Mouse (Mus musculus) Muller cell, postnatal 12 days (primary cell): ENCODE results near the gene Sae1.
A peak's percentile ranks its signal among the peaks of the same experiment; 100 is the strongest.

Experiments
- DNase-seq: peaks from one replicate; pipeline ENCODE4 v3.0.0-alpha.2; 2015; ENCODE audit errors: inconsistent ontology term

The Sae1 gene

GRCm38 (mm10) chr7:16357602-16358001, 30.0 kb downstream of the Sae1 start:
- peak; percentile 35 for DNase-seq

GRCm38 (mm10) chr7:16355854-16356594, 31.6 kb downstream of the Sae1 start:
- DNase-seq, result no peak

- DNase-seq, result no peak
Observed at GRCm38 (mm10) chr7:16349999-16350398, 37.6 kb downstream of the Sae1 start.

GRCm38 (mm10) chr7:16345297-16345696, 42.3 kb downstream of the Sae1 start:
- no peak for DNase-seq

GRCm38 (mm10) chr7:16344598-16344997, 43.0 kb downstream of the Sae1 start:
- no peak for DNase-seq

GRCm38 (mm10) chr7:16337733-16338132, 49.9 kb downstream of the Sae1 start:
- no peak for DNase-seq

- no peak for DNase-seq
Observed at GRCm38 (mm10) chr7:16329146-16329545, 58.5 kb downstream of the Sae1 start.

DNA sequence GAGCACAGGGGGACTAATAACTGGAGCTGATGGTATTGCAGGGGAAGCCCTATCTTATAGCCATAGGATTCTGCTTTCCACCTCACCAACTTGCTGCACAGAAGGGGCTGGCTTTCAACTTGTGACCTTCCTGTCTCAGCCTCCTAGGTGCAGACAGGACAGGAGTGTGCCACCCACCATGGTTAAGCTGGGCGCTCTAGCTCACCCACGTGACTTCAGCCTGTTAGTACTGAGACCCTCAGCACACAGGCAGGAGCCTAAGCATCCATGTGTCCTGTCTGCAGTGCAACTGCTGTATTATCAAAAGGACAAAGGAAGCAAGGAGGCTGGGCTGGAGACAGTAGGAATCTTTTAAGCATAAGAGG, 61.0 kb downstream of the Sae1 start:
- DNase-seq, result no peak

GRCm38 (mm10) chr7:16325920-16326606, 61.5 kb downstream of the Sae1 start:
- DNase-seq, result peak; percentile 85

- DNase-seq, result no peak
Observed at GRCm38 (mm10) chr7:16324661-16325060, 62.9 kb downstream of the Sae1 start.

GRCm38 (mm10) chr7:16320479-16320878, 67.1 kb downstream of the Sae1 start:
- no peak for DNase-seq

DNA sequence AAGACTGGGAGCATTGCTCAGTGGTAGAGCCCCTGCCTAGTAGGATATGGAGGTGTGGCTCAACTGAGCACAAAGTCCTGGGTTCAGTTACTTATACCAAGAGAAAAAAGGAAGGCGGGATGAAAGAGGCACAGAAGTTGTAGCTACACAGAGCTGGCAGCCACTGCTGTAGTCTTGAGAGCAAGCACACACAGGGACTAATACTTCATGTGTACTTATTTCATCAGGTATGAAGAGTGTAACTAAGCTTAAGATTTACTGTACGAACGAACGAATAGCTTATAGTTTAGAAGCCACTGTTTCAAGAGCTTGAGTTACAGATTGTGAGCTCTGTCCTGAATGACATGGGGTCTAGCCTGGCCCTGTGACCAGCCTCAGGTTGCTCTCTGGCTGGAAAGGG, 68.4 kb downstream of the Sae1 start:
- DNase-seq, result no peak

- no peak for DNase-seq
Observed at GRCm38 (mm10) chr7:16317094-16317493, 70.5 kb downstream of the Sae1 start.

DNA sequence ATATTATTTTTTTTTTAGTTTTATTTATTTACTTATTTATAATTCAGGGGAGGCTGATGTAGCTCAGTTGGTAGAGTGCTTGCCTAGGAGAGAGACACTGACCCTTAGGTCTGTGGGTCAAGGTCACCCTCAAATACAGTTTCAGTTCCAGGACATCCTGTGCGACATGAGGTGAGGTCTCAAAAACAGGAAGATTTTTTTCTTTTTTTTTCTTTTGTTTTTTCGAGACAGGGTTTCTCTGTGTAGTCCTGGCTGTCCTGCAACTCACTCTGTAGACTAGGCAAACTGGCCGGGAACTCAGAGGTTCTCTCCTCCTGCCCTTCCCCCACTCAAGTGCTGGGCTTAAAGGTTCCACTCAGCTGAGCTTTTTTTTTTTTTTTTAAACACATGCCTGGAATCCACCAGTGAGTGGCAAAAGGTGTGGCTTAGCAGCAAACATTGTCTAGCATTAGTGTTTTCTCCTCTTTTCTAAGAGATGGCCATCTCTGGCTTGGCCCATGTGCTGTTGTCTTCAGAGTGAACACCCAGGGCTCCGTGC, 72.3 kb downstream of the Sae1 start:
- no peak for DNase-seq

DNA sequence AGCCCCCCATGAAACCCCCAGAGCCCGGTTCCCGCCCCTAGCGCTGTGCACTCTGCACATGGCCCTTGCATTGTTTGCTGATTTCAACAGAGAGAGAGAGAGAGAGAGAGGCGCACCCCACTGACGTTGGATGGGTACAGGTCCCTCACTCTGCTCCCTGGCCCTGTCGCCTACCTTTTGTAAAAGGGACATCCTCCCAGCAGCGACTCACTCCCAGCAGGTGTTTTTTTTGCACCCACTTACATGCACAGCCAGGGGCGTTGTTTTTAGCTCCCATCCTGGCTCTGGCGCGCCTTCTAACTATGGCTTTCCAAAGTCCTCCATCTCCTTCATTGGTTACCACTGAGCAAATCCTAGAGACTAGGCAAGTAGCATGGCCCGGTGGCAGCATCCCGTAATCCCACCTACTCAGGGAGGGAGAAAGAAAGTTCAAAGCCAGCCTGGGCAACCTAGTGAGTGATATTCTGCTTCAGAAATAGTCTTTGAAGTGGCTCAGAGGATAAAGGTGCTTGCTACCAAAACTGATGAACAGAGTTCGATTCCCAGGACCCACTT, 73.3 kb downstream of the Sae1 start:
- DNase-seq, result peak; percentile 30

- peak; percentile 89 for DNase-seq
Observed at GRCm38 (mm10) chr7:16313481-16314220, 74.0 kb downstream of the Sae1 start.

DNA sequence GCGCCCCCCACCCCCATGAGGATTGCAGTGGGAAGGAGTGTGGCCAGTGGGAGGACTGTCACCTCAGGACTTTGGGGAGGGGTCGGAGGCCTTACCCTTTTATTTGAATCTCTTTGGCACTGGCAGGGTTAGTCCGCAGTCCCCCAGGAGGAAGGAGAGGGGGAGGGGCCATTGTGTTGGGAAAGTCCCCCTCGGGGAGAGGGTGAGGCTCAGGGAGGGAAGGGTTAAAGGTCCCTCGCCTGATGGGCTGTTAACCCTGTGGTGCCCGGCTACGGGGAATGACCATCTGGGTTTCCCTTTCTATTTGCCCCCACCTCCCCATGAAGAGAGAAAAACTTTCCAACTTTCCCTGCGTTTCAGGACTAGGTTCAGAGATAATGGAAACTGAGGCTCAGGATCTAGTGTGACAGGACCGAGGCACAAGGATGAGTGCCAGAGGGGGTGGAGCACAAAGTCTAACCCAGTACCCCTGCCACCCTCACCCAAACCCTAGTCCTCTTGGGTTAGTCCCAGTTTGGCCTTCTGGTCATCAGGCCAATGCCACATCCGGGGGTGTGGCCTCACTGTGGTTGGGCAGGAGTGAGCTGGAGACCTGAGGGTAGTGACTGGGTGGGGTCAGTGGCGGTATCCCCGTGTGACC, 74.8 kb downstream of the Sae1 start:
- DNase-seq, result peak; percentile 90

GRCm38 (mm10) chr7:16312011-16312671, 75.5 kb downstream of the Sae1 start:
- peak; percentile 71 for DNase-seq

DNA sequence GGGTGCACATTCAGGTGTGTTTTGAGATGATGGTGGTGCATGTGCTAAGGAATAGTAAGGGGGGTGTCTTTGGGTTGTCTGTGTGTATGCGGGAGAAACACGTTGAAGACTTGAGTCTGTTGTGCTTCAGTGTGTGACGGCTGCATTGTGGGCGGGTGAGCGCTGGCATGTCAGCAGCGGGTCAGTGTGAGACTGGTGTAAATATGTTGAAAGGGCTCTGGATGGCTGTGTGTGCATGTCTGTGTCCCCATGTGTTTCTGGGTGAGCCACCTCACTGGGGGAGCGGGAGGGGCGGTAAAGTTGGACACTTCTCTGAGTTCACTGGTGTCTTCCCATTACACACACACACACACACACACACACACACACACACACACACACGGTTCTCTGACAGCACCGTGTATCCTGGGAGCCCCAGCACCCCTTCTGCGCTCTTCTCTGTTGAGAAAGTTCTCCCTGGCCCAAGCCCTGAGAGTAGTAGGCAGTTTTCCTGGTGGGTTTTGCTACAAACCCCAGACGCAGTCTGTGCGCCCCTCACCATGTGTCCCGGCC, 76.1 kb downstream of the Sae1 start:
- DNase-seq, result peak; percentile 60

- peak; percentile 60 for DNase-seq
Observed at GRCm38 (mm10) chr7:16310521-16311452, 76.8 kb downstream of the Sae1 start.
